Mouse (Mus musculus): ENCODE data around the gene Srbd1.

DNA sequence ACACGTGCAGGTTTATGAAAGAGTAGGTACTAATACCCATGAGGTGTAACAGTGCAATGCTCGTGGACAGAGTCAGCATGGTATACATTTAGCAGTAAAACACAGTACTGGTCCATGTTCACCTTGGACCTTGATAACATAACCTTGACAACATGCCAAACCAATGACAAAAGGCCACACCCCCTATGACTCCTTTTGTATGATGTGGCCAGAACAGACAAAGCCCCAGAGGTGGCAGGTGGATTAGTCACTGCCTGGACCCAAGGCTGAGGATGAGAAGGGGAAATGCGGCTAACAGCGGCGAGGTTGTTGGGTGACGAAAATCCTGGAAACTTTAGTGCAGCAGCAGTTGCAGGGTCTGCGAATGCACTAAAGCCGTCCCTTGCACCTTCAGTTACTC lies 170.4 kb downstream of the Srbd1 start:
- no peak for TF ChIP-seq CTCF (IDR thresholded peaks at IDR 0.05; ENCODE audit: insufficient read depth, low read length)
- no peak for TF ChIP-seq POLR2A (IDR thresholded peaks at IDR 0.05; ENCODE audit: borderline replicate concordance, extremely low read depth, low read depth, low read length)
